Mouse (Mus musculus) CH12.LX (cell line): ENCODE results near the gene Tmem74b. TPM values are rescaled to one million over a fixed set of nuclear protein-coding genes. Genes with fewer than 3 reads are reported as not detected.

Experiments used
- DNase-seq: peaks from one replicate; pipeline ENCODE4 v3.0.0-alpha.2; 2013; ENCODE audit errors: extremely low read depth
- H3K27ac ChIP-seq: 2 replicates; pipeline ENCODE4 v1.5.1; 2012; ENCODE audit warnings: low read depth, mild to moderate bottlenecking, control low read depth, moderate library complexity; ENCODE audit not compliant: insufficient read depth
- H3K27me3 ChIP-seq: replicated peaks from 2 replicates; pipeline ENCODE3; 2012; ENCODE audit warnings: inconsistent platforms
- H3K36me3 ChIP-seq, 2 experiments: replicated peaks in 1 of 2; 2 replicates each; pipeline versions ENCODE3 to v1.6.1; 2012; ENCODE audit warnings: inconsistent platforms in 1 of 2, low read length in 1 of 2, mild to moderate bottlenecking in 1 of 2, mixed read lengths in 1 of 2, moderate library complexity in 1 of 2; ENCODE audit not compliant: control insufficient read depth in 1 of 2, insufficient read depth in 1 of 2
- H3K4me1 ChIP-seq, 2 experiments: 2 replicates each; pipeline ENCODE4 v1.6.1; 2012; ENCODE audit warnings: inconsistent platforms in 1 of 2, moderate library complexity in 1 of 2; ENCODE audit not compliant: insufficient read depth in 2 of 2, control insufficient read depth in 1 of 2
- H3K4me2 ChIP-seq: 2 replicates; pipeline ENCODE4 v1.6.1; 2012; ENCODE audit warnings: low read depth, mild to moderate bottlenecking, control low read depth; ENCODE audit not compliant: poor library complexity, insufficient read depth, severe bottlenecking
- H3K4me3 ChIP-seq, 3 experiments: fragments of 150-350 bp in 1 of 3; sonication (generic) in 1 of 3; replicated peaks in 1 of 3; 2 replicates each; pipeline versions ENCODE3 to v1.5.1; 2011 to 2012; ENCODE audit warnings: low read depth in 2 of 3, low read length in 2 of 3, mild to moderate bottlenecking in 2 of 3, moderate library complexity in 2 of 3, control low read depth in 1 of 3, improper control_type of control experiment in 1 of 3, inconsistent platforms in 1 of 3, mixed read lengths in 1 of 3; ENCODE audit not compliant: poor library complexity in 1 of 3
- H3K79me2 ChIP-seq: replicated peaks from 2 replicates; pipeline ENCODE4 v1.6.1; 2012; ENCODE audit warnings: mild to moderate bottlenecking, moderate library complexity; ENCODE audit not compliant: control insufficient read depth, poor library complexity, insufficient read depth, severe bottlenecking; ENCODE audit errors: extremely low read depth
- H3K9ac ChIP-seq: 2 replicates; pipeline ENCODE4 v1.6.1; 2012; ENCODE audit warnings: low read depth, mild to moderate bottlenecking, control low read depth, moderate library complexity; ENCODE audit not compliant: insufficient read depth
- H3K9me3 ChIP-seq: replicated peaks from 2 replicates; pipeline ENCODE3; 2012; ENCODE audit warnings: low read length, inconsistent platforms, mixed read lengths
- BHLHE40 ChIP-seq: IDR thresholded peaks from 2 replicates; pipeline ENCODE4 v1.6.1; 2011; ENCODE audit warnings: mild to moderate bottlenecking, low read depth, low read length, improper control_type of control experiment
- E2F4 ChIP-seq: IDR thresholded peaks from 2 replicates; pipeline ENCODE4 v1.6.1; 2011; ENCODE audit warnings: low read depth, low read length, improper control_type of control experiment; ENCODE audit not compliant: insufficient replicate concordance
- ELF1 ChIP-seq: IDR thresholded peaks from 2 replicates; pipeline ENCODE4 v1.6.1; 2014; ENCODE audit warnings: low read depth, mild to moderate bottlenecking, inconsistent platforms, low read length, improper control_type of control experiment
- EP300 ChIP-seq: IDR thresholded peaks from 2 replicates; pipeline ENCODE4 v1.6.1; 2011; ENCODE audit warnings: low read length, improper control_type of control experiment
- GABPA ChIP-seq: IDR thresholded peaks from 2 replicates; pipeline ENCODE4 v1.6.1; 2012; ENCODE audit warnings: low read depth, low read length, improper control_type of control experiment, inconsistent platforms; ENCODE audit not compliant: insufficient replicate concordance
- HCFC1 ChIP-seq: IDR thresholded peaks from 2 replicates; pipeline ENCODE4 v1.6.1; 2012; ENCODE audit warnings: low read depth, mild to moderate bottlenecking, inconsistent platforms, low read length, improper control_type of control experiment
- JUN ChIP-seq: IDR thresholded peaks from 2 replicates; pipeline ENCODE4 v1.6.1; 2011; ENCODE audit warnings: low read depth, mild to moderate bottlenecking, low read length, improper control_type of control experiment, moderate library complexity; ENCODE audit not compliant: insufficient read depth
- JUND ChIP-seq: conservative IDR thresholded peaks from 2 replicates; pipeline ENCODE4 v1.6.1; 2011; ENCODE audit warnings: low read depth, low read length, improper control_type of control experiment
- MAX ChIP-seq: IDR thresholded peaks from 2 replicates; pipeline ENCODE4 v1.6.1; 2011; ENCODE audit warnings: low read length, improper control_type of control experiment
- MAZ ChIP-seq: IDR thresholded peaks from 2 replicates; pipeline ENCODE4 v1.6.1; 2012; ENCODE audit warnings: low read depth, mild to moderate bottlenecking, inconsistent platforms, low read length, improper control_type of control experiment, moderate library complexity
- MEF2A ChIP-seq: IDR thresholded peaks from 2 replicates; pipeline ENCODE4 v1.6.1; 2014; ENCODE audit warnings: low read depth, mild to moderate bottlenecking, inconsistent platforms, low read length, improper control_type of control experiment, borderline replicate concordance
- MXI1 ChIP-seq: IDR thresholded peaks from 2 replicates; pipeline ENCODE4 v1.6.1; 2011; ENCODE audit warnings: mild to moderate bottlenecking, low read depth, low read length, improper control_type of control experiment
- RCOR1 ChIP-seq: conservative IDR thresholded peaks from 2 replicates; pipeline ENCODE4 v1.6.1; 2012; ENCODE audit warnings: low read depth, mild to moderate bottlenecking, inconsistent platforms, low read length, improper control_type of control experiment
- SMC3 ChIP-seq: IDR thresholded peaks from 2 replicates; pipeline ENCODE4 v1.6.1; 2011; ENCODE audit warnings: low read depth, low read length, improper control_type of control experiment
- UBTF ChIP-seq: IDR thresholded peaks from 2 replicates; pipeline ENCODE4 v1.6.1; 2012; ENCODE audit warnings: low read depth, mild to moderate bottlenecking, inconsistent platforms, low read length, improper control_type of control experiment, moderate library complexity
- USF1 ChIP-seq: IDR thresholded peaks from 2 replicates; pipeline ENCODE4 v1.6.1; 2014; ENCODE audit warnings: low read depth, mild to moderate bottlenecking, inconsistent platforms, low read length, improper control_type of control experiment
- ZC3H11A ChIP-seq: IDR thresholded peaks from 2 replicates; pipeline ENCODE4 v1.6.1; 2012; ENCODE audit warnings: low read depth, mild to moderate bottlenecking, inconsistent platforms, low read length, improper control_type of control experiment
- ZMIZ1 ChIP-seq: IDR thresholded peaks from 2 replicates; pipeline ENCODE4 v1.6.1; 2012; ENCODE audit warnings: low read depth, mild to moderate bottlenecking, inconsistent platforms, low read length, improper control_type of control experiment
- ZNF384 ChIP-seq: IDR thresholded peaks from 2 replicates; pipeline ENCODE4 v1.6.1; 2012; ENCODE audit warnings: low read depth, low read length, improper control_type of control experiment, inconsistent platforms
- dilution Hi-C: fragments of 300-500 bp; cut with MboI; formaldehyde crosslinking; loops from 2 replicates; pipeline ENCODE4 v1.14.3; 2020; ENCODE audit warnings: low sequenced_read_pairs; ENCODE audit not compliant: extremely low pct_unique_long_range_greater_than_20kb, extremely low pct_ligation_motif_present
- in situ Hi-C: fragments of 300-500 bp; cut with MboI; formaldehyde crosslinking; loops from 3 replicates; pipeline ENCODE4 v1.14.3; 2019; ENCODE audit warnings: low sequenced_read_pairs, low pct_ligation_motif_present, low pct_unique_long_range_greater_than_20kb, mixed read lengths
- polyA plus RNA-seq: library from polyadenylated mRNA; unstranded; fragments of >175 nt; gene quantifications from 2 replicates; pipeline ENCODE4 v1.2.1, GENCODE M21; 2012; ENCODE audit warnings: low read depth; ENCODE audit not compliant: insufficient read length
- total RNA-seq, 2 experiments: library from RNA; depleted of rRNA; stranded (reverse); fragments of 300-350 nt in 1 of 2; fragments of >200 nt in 1 of 2; gene quantifications; 2 replicates each; pipeline ENCODE4 v1.2.3; 2012 to 2014

Tmem74b gene
- total and polyA plus RNA-seq, 3 experiments, result 0.21 TPM; not detected in 2

DNA sequence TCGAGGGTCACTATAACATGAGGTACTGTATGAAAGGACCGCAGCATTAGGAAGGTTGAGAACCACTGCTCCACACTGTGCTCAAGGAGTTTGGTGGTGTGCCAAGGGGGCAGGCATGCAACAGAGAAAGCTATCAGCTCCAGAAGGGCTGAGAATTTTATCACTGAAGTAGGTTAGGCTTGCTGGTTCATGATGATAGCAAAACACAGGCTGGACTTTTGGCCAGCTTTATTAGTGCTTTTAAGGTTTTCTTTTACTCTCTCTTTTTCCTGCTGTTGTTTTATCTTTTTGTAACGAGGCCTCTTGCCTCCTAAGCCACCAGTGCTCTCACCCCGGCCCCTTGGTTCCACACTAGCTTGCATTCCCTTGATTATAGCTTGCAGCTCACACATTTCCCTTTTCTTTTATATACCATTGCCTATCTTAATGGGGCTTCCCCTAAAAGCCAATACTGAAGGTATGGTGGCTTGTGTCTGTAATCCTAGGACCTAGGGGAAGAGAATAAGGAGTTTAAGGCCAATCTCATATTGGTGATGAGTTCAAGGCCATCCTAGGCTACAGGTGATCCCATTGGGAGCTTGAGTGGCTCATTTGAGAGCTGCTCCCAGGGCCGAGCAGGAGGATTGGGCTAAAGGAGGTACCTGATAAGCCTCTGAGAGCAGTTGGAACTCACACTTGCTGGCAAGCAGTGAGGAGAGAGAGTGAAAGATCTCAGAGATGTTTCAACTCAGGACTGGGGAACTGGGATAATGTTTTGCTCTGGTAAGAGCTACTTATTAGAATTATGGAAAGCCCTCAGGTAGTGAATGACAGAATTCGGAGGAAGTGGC is 41.3 kb downstream of the Tmem74b start:
- dilution Hi-C loops (no loop called here), in situ Hi-C loops (no loop called here)
- Histone ChIP-seq H3K36me3 (peaks cover 0 to 12% of the 10 kb centered on the region in 2 experiments), H3K9me3 (no peaks in the 10 kb centered on the region), H3K4me2 (no peak overlapping the region), H3K27me3 (peaks cover 26% of the 10 kb centered on the region), H3K9ac (no peak overlapping the region), H3K27ac (no peak overlapping the region), H3K79me2 (peaks cover 26% of the 10 kb centered on the region), H3K4me3 (no peak overlapping the region), H3K4me1 (peaks cover 9 to 28% of the 10 kb centered on the region in 2 experiments)
- TF ChIP-seq ZMIZ1 (no peak), JUN (no peak), BHLHE40 (no peak), MAX (no peak), SMC3 (no peak), MAZ (no peak), ELF1 (no peak), HCFC1 (no peak), E2F4 (no peak)
- no peak for DNase-seq

- H3K27me3 ChIP-seq, result peaks cover 26% of the 10 kb centered on the region
- H3K79me2 ChIP-seq, result peaks cover 19% of the 10 kb centered on the region
- no peak within 1 kb of the TSS for H3K4me3 ChIP-seq
- no peaks in the 10 kb centered on the region for H3K9me3 ChIP-seq
- H3K36me3 ChIP-seq, result peaks cover 0 to 7% of the 10 kb centered on the region in 2 experiments
- H3K27ac ChIP-seq, result no peak within 1 kb of the TSS
- in situ Hi-C loops, result no loop called here
- H3K9ac ChIP-seq, result no peak within 1 kb of the TSS
- no peak within 1 kb of the TSS for H3K4me2 ChIP-seq
- dilution Hi-C loops, result no loop called here
- TF ChIP-seq JUN (no peak), JUND (no peak), GABPA (no peak), ZNF384 (no peak), MAX (no peak), MXI1 (no peak), USF1 (no peak), EP300 (no peak), HCFC1 (no peak), E2F4 (no peak), UBTF (no peak), MEF2A (no peak), ELF1 (no peak), RCOR1 (no peak), ZC3H11A (no peak)
- peaks cover 7 to 29% of the 10 kb centered on the region in 2 experiments for H3K4me1 ChIP-seq
- DNase-seq, result no peak
These were observed 42.0 kb downstream of the Tmem74b start, which contains the start of gene Psmf1 for GRCm38 (mm10) chr2:151743845-151744244. Gene Psmf1, minus strand, starts transcription at chr2:151744186.
